Mouse (Mus musculus): Measurements from ENCODE around the gene Gm45062. TPM values are rescaled to one million over a fixed set of nuclear protein-coding genes. Genes with fewer than 3 reads are reported as not detected.

Gene Gm45062
- polyA plus RNA-seq, 1 experiment: 0.58 TPM

- H3K27me3 ChIP-seq (ENCODE audit: control insufficient read depth, insufficient read depth, low read length): no peaks in the 10 kb centered on the region
- no peak overlapping the region for H3K4me3 ChIP-seq (ENCODE audit: control insufficient read depth, insufficient read depth, low read length)
- 90% methylated on average over 3 of the region's 3 CpGs for WGBS
- no peaks in the 10 kb centered on the region for H3K36me3 ChIP-seq (ENCODE audit: control insufficient read depth, insufficient read depth, low read length)
- TF ChIP-seq POLR2A (IDR thresholded peaks at IDR 0.05; ENCODE audit: control insufficient read depth, extremely low read depth, insufficient read depth, low read length, poor library complexity) (no peak), CTCF (IDR thresholded peaks at IDR 0.05; ENCODE audit: borderline replicate concordance, control insufficient read depth, extremely low read depth, insufficient read depth, low read length, poor library complexity) (no peak)
- H3K4me1 ChIP-seq (replicated peaks; ENCODE audit: control insufficient read depth, insufficient read depth, low read length): 0 out of 2 replicates have a peak, but pooled peaks cover 4% of the 10 kb centered on the region
- no peak for DNase-seq
- no peak overlapping the region for H3K27ac ChIP-seq (ENCODE audit: control insufficient read depth, insufficient read depth, low read length)
Observed at GRCm38 (mm10) chr6:8370624-8371023, 111.4 kb downstream of the Gm45062 start.

DNA sequence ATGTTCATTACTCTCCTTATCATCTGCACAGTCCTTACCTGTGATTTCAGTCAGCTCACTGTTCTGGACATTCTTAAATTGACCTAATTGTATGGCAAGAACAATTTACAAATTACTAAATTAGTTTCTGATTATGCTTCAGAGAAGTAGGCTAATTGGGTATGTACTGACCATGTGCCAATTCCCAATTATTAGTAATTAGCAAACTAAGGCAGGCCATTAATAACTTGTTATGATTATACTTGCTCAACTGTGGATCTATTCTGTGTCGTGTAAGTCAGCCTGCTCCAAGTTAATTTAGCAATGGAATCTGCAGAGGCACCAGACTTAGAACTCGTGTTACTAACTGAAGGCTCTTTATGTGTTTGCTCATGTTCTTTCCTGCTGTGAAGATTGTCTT is 113.8 kb downstream of the Gm45062 start:
- Histone ChIP-seq H3K36me3 (ENCODE audit: control insufficient read depth, insufficient read depth, low read length) (no peaks in the 10 kb centered on the region), H3K4me3 (ENCODE audit: control insufficient read depth, insufficient read depth, low read length) (no peak overlapping the region), H3K4me1 (replicated peaks; ENCODE audit: control insufficient read depth, insufficient read depth, low read length) (peaks cover 12% of the 10 kb centered on the region), H3K27ac (ENCODE audit: control insufficient read depth, insufficient read depth, low read length) (no peak overlapping the region), H3K27me3 (ENCODE audit: control insufficient read depth, insufficient read depth, low read length) (no peaks in the 10 kb centered on the region)
- no peak for DNase-seq
- 94% methylated on average over 2 of the region's 2 CpGs for WGBS
- TF ChIP-seq CTCF (IDR thresholded peaks at IDR 0.05; ENCODE audit: borderline replicate concordance, control insufficient read depth, extremely low read depth, insufficient read depth, low read length, poor library complexity) (no peak), POLR2A (IDR thresholded peaks at IDR 0.05; ENCODE audit: control insufficient read depth, extremely low read depth, insufficient read depth, low read length, poor library complexity) (no peak)

DNA sequence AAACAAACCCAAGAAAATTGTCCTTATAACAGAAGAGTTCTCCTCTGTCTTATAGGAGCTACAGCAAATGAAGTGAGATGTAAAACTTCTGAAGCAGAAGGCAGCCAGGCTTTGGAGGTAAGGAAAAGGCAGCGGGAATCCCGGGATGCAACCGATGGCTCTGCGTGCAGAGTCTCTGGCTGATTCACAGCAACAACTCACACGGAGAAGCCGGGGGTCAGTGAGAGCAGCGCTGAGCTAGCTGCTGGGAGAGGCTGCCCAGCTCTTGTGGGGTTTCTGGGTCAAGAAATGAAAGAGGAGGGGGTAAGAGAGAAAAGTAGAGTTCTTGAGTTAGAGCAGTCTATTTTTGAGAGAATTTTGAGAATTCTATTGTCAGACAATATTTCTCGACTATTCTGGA is 114.6 kb downstream of the Gm45062 start:
- TF ChIP-seq CTCF (IDR thresholded peaks at IDR 0.05; ENCODE audit: borderline replicate concordance, control insufficient read depth, extremely low read depth, insufficient read depth, low read length, poor library complexity) (no peak), POLR2A (IDR thresholded peaks at IDR 0.05; ENCODE audit: control insufficient read depth, extremely low read depth, insufficient read depth, low read length, poor library complexity) (no peak)
- no peak for DNase-seq
- 95% methylated on average over 8 of the region's 8 CpGs for WGBS
- no peak overlapping the region for H3K27ac ChIP-seq (ENCODE audit: control insufficient read depth, insufficient read depth, low read length)
- H3K27me3 ChIP-seq (ENCODE audit: control insufficient read depth, insufficient read depth, low read length): no peaks in the 10 kb centered on the region
- peaks cover 12% of the 10 kb centered on the region for H3K4me1 ChIP-seq (replicated peaks; ENCODE audit: control insufficient read depth, insufficient read depth, low read length)
- no peaks in the 10 kb centered on the region for H3K36me3 ChIP-seq (ENCODE audit: control insufficient read depth, insufficient read depth, low read length)
- no peak overlapping the region for H3K4me3 ChIP-seq (ENCODE audit: control insufficient read depth, insufficient read depth, low read length)

DNA sequence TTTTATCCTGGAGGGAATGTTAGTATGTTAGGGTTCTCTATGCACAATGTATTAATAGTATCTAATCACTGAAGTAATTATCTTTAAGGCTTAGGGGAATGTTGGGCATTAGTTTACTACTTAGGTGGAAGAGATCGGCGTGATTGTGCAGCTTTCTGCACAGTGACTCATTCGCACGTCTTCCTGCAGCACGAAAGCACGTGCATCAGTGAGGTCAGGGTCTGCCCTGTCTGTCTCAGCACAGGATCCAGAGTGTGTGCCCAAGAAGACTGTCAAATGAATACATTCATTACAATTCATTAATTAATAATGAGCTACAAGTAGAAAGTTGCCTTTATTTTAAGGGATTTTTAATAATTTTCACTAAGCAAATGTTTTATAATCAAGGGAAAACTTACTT is 115.0 kb downstream of the Gm45062 start:
- no peak overlapping the region for H3K27ac ChIP-seq (ENCODE audit: control insufficient read depth, insufficient read depth, low read length)
- no peaks in the 10 kb centered on the region for H3K36me3 ChIP-seq (ENCODE audit: control insufficient read depth, insufficient read depth, low read length)
- DNase-seq: no peak
- WGBS: 96% methylated on average over 6 of the region's 6 CpGs
- no peaks in the 10 kb centered on the region for H3K27me3 ChIP-seq (ENCODE audit: control insufficient read depth, insufficient read depth, low read length)
- H3K4me1 ChIP-seq (replicated peaks; ENCODE audit: control insufficient read depth, insufficient read depth, low read length): peaks cover 12% of the 10 kb centered on the region
- no peak overlapping the region for H3K4me3 ChIP-seq (ENCODE audit: control insufficient read depth, insufficient read depth, low read length)
- no peak for TF ChIP-seq CTCF (IDR thresholded peaks at IDR 0.05; ENCODE audit: borderline replicate concordance, control insufficient read depth, extremely low read depth, insufficient read depth, low read length, poor library complexity)
- TF ChIP-seq POLR2A (IDR thresholded peaks at IDR 0.05; ENCODE audit: control insufficient read depth, extremely low read depth, insufficient read depth, low read length, poor library complexity): no peak

- H3K27me3 ChIP-seq (ENCODE audit: control insufficient read depth, insufficient read depth, low read length): no peaks in the 10 kb centered on the region
- no peak overlapping the region for H3K27ac ChIP-seq (ENCODE audit: control insufficient read depth, insufficient read depth, low read length)
- 98% methylated on average over 4 of the region's 4 CpGs for WGBS
- H3K4me3 ChIP-seq (ENCODE audit: control insufficient read depth, insufficient read depth, low read length): no peak overlapping the region
- no peaks in the 10 kb centered on the region for H3K36me3 ChIP-seq (ENCODE audit: control insufficient read depth, insufficient read depth, low read length)
- no peak for TF ChIP-seq CTCF (IDR thresholded peaks at IDR 0.05; ENCODE audit: borderline replicate concordance, control insufficient read depth, extremely low read depth, insufficient read depth, low read length, poor library complexity)
- TF ChIP-seq POLR2A (IDR thresholded peaks at IDR 0.05; ENCODE audit: control insufficient read depth, extremely low read depth, insufficient read depth, low read length, poor library complexity): no peak
- no peak for DNase-seq
- peaks cover 12% of the 10 kb centered on the region for H3K4me1 ChIP-seq (replicated peaks; ENCODE audit: control insufficient read depth, insufficient read depth, low read length)
Observed at GRCm38 (mm10) chr6:8374712-8375111, 115.5 kb downstream of the Gm45062 start.

DNA sequence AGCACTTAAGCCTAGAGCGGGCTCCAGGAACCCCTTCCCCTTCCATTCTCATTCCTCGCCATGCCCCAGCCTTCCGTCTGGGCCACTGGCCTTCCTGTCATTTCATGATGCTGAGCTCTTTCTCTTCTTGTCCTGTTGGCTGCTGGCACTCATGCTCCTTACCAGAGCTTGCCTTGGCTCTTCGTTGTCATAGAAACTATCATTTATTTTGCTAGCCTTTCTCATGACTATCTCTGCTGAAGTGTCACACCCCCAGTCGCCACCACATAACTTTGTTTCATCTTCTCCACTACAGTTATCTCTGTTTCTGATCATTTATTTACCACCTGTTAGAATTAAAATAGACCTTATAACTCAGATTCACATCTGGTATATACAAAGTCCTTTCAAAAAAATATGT is 117.1 kb downstream of the Gm45062 start:
- 84% methylated on average over 5 of the region's 5 CpGs for WGBS

DNA sequence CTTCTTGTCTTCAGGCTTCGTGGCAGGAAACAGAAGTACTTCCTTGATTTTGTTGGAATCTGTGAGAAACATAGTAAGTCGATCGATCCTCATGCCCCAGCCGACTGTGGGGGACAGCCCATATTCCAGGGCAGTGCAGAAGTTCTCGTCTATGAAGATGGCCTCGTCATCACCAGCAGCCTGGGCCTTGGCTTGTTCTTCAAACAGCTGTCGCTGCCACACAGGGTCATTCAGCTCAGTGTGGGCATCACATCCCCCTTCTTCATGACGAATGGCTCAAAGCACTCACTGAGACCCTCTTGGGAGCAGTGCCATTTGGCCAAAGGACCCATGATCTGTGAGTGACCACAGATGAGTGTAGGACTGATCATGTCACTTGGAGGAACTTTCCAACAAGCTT is 118.4 kb downstream of the Gm45062 start:
- H3K4me3 ChIP-seq (ENCODE audit: control insufficient read depth, insufficient read depth, low read length): no peak overlapping the region
- no peak overlapping the region for H3K27ac ChIP-seq (ENCODE audit: control insufficient read depth, insufficient read depth, low read length)
- no peaks in the 10 kb centered on the region for H3K36me3 ChIP-seq (ENCODE audit: control insufficient read depth, insufficient read depth, low read length)
- no peak for DNase-seq
- no peaks in the 10 kb centered on the region for H3K27me3 ChIP-seq (ENCODE audit: control insufficient read depth, insufficient read depth, low read length)
- WGBS: 83% methylated on average over 8 of the region's 8 CpGs
- TF ChIP-seq CTCF (IDR thresholded peaks at IDR 0.05; ENCODE audit: borderline replicate concordance, control insufficient read depth, extremely low read depth, insufficient read depth, low read length, poor library complexity) (no peak), POLR2A (IDR thresholded peaks at IDR 0.05; ENCODE audit: control insufficient read depth, extremely low read depth, insufficient read depth, low read length, poor library complexity) (no peak)
- H3K4me1 ChIP-seq (replicated peaks; ENCODE audit: control insufficient read depth, insufficient read depth, low read length): peaks cover 12% of the 10 kb centered on the region

More for the DNA sequence above, 117.1 kb downstream of the Gm45062 start:
- Histone ChIP-seq H3K4me1 (replicated peaks; ENCODE audit: control insufficient read depth, insufficient read depth, low read length) (peaks cover 12% of the 10 kb centered on the region), H3K4me3 (ENCODE audit: control insufficient read depth, insufficient read depth, low read length) (no peak overlapping the region), H3K27ac (ENCODE audit: control insufficient read depth, insufficient read depth, low read length) (no peak overlapping the region), H3K27me3 (ENCODE audit: control insufficient read depth, insufficient read depth, low read length) (no peaks in the 10 kb centered on the region), H3K36me3 (ENCODE audit: control insufficient read depth, insufficient read depth, low read length) (no peaks in the 10 kb centered on the region)
- TF ChIP-seq CTCF (IDR thresholded peaks at IDR 0.05; ENCODE audit: borderline replicate concordance, control insufficient read depth, extremely low read depth, insufficient read depth, low read length, poor library complexity) (no peak), POLR2A (IDR thresholded peaks at IDR 0.05; ENCODE audit: control insufficient read depth, extremely low read depth, insufficient read depth, low read length, poor library complexity) (no peak)
- DNase-seq: no peak

All from thymus, adult 2 months (tissue).